Mouse (Mus musculus) stomach, postnatal 0 days (tissue): Measurements from ENCODE around the gene Smoc1. TPM values are rescaled to one million over a fixed set of nuclear protein-coding genes. Genes with fewer than 3 reads are reported as not detected.

ENCODE experiments used
- ATAC-seq: fragments of 200-750 bp; cut with Nextera tagmentation; 2 replicates; pipeline ENCODE4 v1.8.0; 2017; ENCODE audit not compliant: low FRiP score, low TSS enrichment
- DNase-seq: peaks from one replicate; pipeline ENCODE4 v3.0.0-alpha.2; 2016; ENCODE audit warnings: low spot score
- H3K27ac ChIP-seq: fragments of 300-500 bp; sonication (generic); replicated peaks from 2 replicates; pipeline ENCODE4 v1.5.1; 2014; ENCODE audit warnings: mild to moderate bottlenecking, control low read depth
- H3K27me3 ChIP-seq: fragments of 300-500 bp; sonication (generic); 2 replicates; pipeline ENCODE4 v1.6.1; 2014; ENCODE audit warnings: low read length; ENCODE audit not compliant: control insufficient read depth, insufficient read depth
- H3K36me3 ChIP-seq: fragments of 300-500 bp; sonication (generic); 2 replicates; pipeline ENCODE4 v1.6.1; 2014; ENCODE audit warnings: low read length, mixed read lengths; ENCODE audit not compliant: control insufficient read depth, insufficient read depth
- H3K4me1 ChIP-seq: fragments of 300-500 bp; sonication (generic); replicated peaks from 2 replicates; pipeline ENCODE4 v1.6.1; 2014; ENCODE audit warnings: antibody characterized with exemption; ENCODE audit not compliant: control insufficient read depth, insufficient read depth
- H3K4me2 ChIP-seq: fragments of 300-500 bp; sonication (generic); replicated peaks from 2 replicates; pipeline ENCODE4 v1.6.1; 2014; ENCODE audit warnings: low read depth, mild to moderate bottlenecking, control low read depth, moderate library complexity
- H3K4me3 ChIP-seq: fragments of 300-500 bp; sonication (generic); 2 replicates; pipeline ENCODE4 v1.5.1; 2014; ENCODE audit warnings: low read depth, low read length, control low read depth
- H3K9ac ChIP-seq: fragments of 300-500 bp; sonication (generic); 2 replicates; pipeline ENCODE4 v1.6.1; 2014; ENCODE audit warnings: mild to moderate bottlenecking, low read length, control low read depth, mixed read lengths
- H3K9me3 ChIP-seq: fragments of 300-500 bp; sonication (generic); 2 replicates; pipeline ENCODE4 v1.6.1; 2016; ENCODE audit warnings: low read length; ENCODE audit not compliant: control insufficient read depth
- CTCF ChIP-seq: IDR thresholded peaks from 2 replicates; pipeline ENCODE4 v1.5.1; 2016; ENCODE audit warnings: antibody characterized with exemption, low read depth, mild to moderate bottlenecking, moderate library complexity
- EP300 ChIP-seq: optimal IDR thresholded peaks from 2 replicates; pipeline ENCODE3; 2016; ENCODE audit warnings: antibody characterized with exemption
- WGBS: fragments of 180-500 bp; shearing (Covaris S2); extraction: QIAGEN DNeasy Blood & Tissue Kit; methylation state at CpG from one replicate; pipeline ENCODE4 v1.1.7; 2014; 5-methylcytosine and 5-hydroxymethylcytosine counted together
- polyA plus RNA-seq: library from polyadenylated mRNA; unstranded; fragments of >200 nt; fragmentation: Nextera tagmentation; extraction: Ambion mirVana; gene quantifications from 2 replicates; pipeline ENCODE4 v1.2.1, GENCODE M21; 2015

The Smoc1 gene
- polyA plus RNA-seq, 1 experiment from 2014 or later = 0.65 TPM

GRCm38 (mm10) chr12:81170076-81170475 lies 143.5 kb downstream of the Smoc1 start:
- no peaks in the 10 kb centered on the region for H3K36me3 ChIP-seq
- no peaks in the 10 kb centered on the region for H3K27me3 ChIP-seq
- no peak overlapping the region for H3K27ac ChIP-seq
- WGBS = 82% methylated on average over 2 of the region's 2 CpGs
- H3K9ac ChIP-seq = no peak overlapping the region
- TF ChIP-seq EP300 (no peak), CTCF (peak; percentile 54)
- H3K9me3 ChIP-seq = no peaks in the 10 kb centered on the region
- no peaks in the 10 kb centered on the region for H3K4me1 ChIP-seq
- no peak overlapping the region for H3K4me3 ChIP-seq
- DNase-seq (no peak), ATAC-seq (no peak)
- H3K4me2 ChIP-seq = no peak overlapping the region

- H3K36me3 ChIP-seq = no peaks in the 10 kb centered on the region
- H3K9ac ChIP-seq = no peak overlapping the region
- no peaks in the 10 kb centered on the region for H3K4me1 ChIP-seq
- no peak for DNase-seq
- no peak overlapping the region for H3K4me3 ChIP-seq
- no peak overlapping the region for H3K27ac ChIP-seq
- TF ChIP-seq EP300 (no peak), CTCF (no peak)
- WGBS = 79% methylated on average over 3 of the region's 3 CpGs
- no peaks in the 10 kb centered on the region for H3K9me3 ChIP-seq
- no peaks in the 10 kb centered on the region for H3K27me3 ChIP-seq
- no peak overlapping the region for H3K4me2 ChIP-seq
- ATAC-seq = no peak
Observed at GRCm38 (mm10) chr12:81173011-81173410, 146.4 kb downstream of the Smoc1 start.

GRCm38 (mm10) chr12:81173893-81174292 lies 147.3 kb downstream of the Smoc1 start:
- no peak for ATAC-seq
- no peak overlapping the region for H3K27ac ChIP-seq
- H3K9me3 ChIP-seq = no peaks in the 10 kb centered on the region
- H3K9ac ChIP-seq = no peak overlapping the region
- H3K27me3 ChIP-seq = no peaks in the 10 kb centered on the region
- H3K4me3 ChIP-seq = no peak overlapping the region
- TF ChIP-seq EP300 (no peak), CTCF (no peak)
- no peak overlapping the region for H3K4me2 ChIP-seq
- H3K4me1 ChIP-seq = no peaks in the 10 kb centered on the region
- H3K36me3 ChIP-seq = no peaks in the 10 kb centered on the region
- DNase-seq = no peak
- 88% methylated on average over 4 of the region's 4 CpGs for WGBS

GRCm38 (mm10) chr12:81175252-81175651 lies 148.6 kb downstream of the Smoc1 start:
- 44% methylated on average over 9 of the region's 9 CpGs for WGBS
- TF ChIP-seq CTCF (no peak), EP300 (no peak)
- no peaks in the 10 kb centered on the region for H3K4me1 ChIP-seq

GRCm38 (mm10) chr12:81182073-81182472 lies 155.5 kb downstream of the Smoc1 start:
- no peak overlapping the region for H3K27ac ChIP-seq
- ATAC-seq (0 out of 2 replicates have a peak, but pooled peaks have one; percentile 40), DNase-seq (peak; percentile 71)
- no peak overlapping the region for H3K9ac ChIP-seq
- no peak overlapping the region for H3K4me3 ChIP-seq
- H3K4me2 ChIP-seq = no peak overlapping the region
- TF ChIP-seq CTCF = peak; percentile 90
- TF ChIP-seq EP300 = no peak
- H3K4me1 ChIP-seq = no peaks in the 10 kb centered on the region
- no peaks in the 10 kb centered on the region for H3K9me3 ChIP-seq
- no peaks in the 10 kb centered on the region for H3K27me3 ChIP-seq
- 71% methylated on average over 3 of the region's 3 CpGs for WGBS
- H3K36me3 ChIP-seq = no peaks in the 10 kb centered on the region

More at GRCm38 (mm10) chr12:81175252-81175651, 148.6 kb downstream of the Smoc1 start:
- Histone ChIP-seq H3K9ac (no peak overlapping the region), H3K36me3 (no peaks in the 10 kb centered on the region), H3K4me3 (no peak overlapping the region), H3K27me3 (no peaks in the 10 kb centered on the region), H3K9me3 (no peaks in the 10 kb centered on the region), H3K4me2 (no peak overlapping the region), H3K27ac (no peak overlapping the region)
- ATAC-seq (no peak), DNase-seq (no peak)

- H3K36me3 ChIP-seq = no peaks in the 10 kb centered on the region
- TF ChIP-seq CTCF = no peak
- no peak for TF ChIP-seq EP300
- H3K4me1 ChIP-seq = no peaks in the 10 kb centered on the region
- H3K4me3 ChIP-seq = no peak overlapping the region
- no peaks in the 10 kb centered on the region for H3K9me3 ChIP-seq
- DNase-seq (no peak), ATAC-seq (no peak)
- no peak overlapping the region for H3K4me2 ChIP-seq
- no peak overlapping the region for H3K27ac ChIP-seq
- WGBS = 78% methylated on average over 2 of the region's 2 CpGs
- H3K9ac ChIP-seq = no peak overlapping the region
- no peaks in the 10 kb centered on the region for H3K27me3 ChIP-seq
Observed at GRCm38 (mm10) chr12:81184967-81185366, 158.4 kb downstream of the Smoc1 start.
